Mouse (Mus musculus) lung, adult 2 months (tissue): ENCODE data around the gene Ksr2.

Experiments
- CTCF ChIP-seq: fragments of 200-500 bp; IDR thresholded peaks from 2 replicates; pipeline ENCODE4 v1.5.1; 2011; ENCODE audit warnings: mild to moderate bottlenecking, low read length, control low read depth; ENCODE audit not compliant: insufficient read depth
- POLR2A ChIP-seq: fragments of 200-500 bp; IDR thresholded peaks from 2 replicates; pipeline ENCODE4 v1.6.1; 2011; ENCODE audit warnings: low read depth, mild to moderate bottlenecking, control low read depth, low read length, borderline replicate concordance; ENCODE audit errors: extremely low read depth

DNA sequence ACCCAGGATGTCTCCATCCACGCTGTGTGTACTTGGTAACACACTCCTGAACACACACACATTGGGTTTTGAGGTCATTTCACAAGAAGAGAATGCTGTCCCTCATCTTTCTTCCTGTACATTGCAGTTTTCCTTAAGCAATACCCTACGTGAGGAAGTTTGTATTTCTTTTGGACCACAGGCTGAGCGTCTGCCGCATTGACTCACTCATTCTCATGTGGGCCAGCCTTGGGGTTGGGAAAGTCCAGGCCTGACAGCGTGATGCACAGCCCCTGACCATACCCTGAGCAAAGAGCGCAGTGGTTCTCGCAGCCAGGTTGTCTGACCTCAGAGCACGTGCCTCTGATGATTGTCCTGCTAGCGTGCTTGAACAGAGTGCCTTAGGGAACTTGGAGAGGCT lies 40.4 kb upstream of the Ksr2 start:
- TF ChIP-seq POLR2A = no peak
- TF ChIP-seq CTCF = no peak
